Mouse (Mus musculus) B cell, adult (primary cell): Measurements from ENCODE around the gene Pak7. TPM values are rescaled to one million over a fixed set of nuclear protein-coding genes. Genes with fewer than 3 reads are reported as not detected.

Source experiments
- total RNA-seq: library from RNA; stranded (reverse); gene quantifications from 4 replicates; pipeline ENCODE4 v1.2.4, GENCODE M21; 2023; ENCODE audit not compliant: inconsistent age

The Pak7 gene
- total RNA-seq, result not detected in 4 replicates

DNA sequence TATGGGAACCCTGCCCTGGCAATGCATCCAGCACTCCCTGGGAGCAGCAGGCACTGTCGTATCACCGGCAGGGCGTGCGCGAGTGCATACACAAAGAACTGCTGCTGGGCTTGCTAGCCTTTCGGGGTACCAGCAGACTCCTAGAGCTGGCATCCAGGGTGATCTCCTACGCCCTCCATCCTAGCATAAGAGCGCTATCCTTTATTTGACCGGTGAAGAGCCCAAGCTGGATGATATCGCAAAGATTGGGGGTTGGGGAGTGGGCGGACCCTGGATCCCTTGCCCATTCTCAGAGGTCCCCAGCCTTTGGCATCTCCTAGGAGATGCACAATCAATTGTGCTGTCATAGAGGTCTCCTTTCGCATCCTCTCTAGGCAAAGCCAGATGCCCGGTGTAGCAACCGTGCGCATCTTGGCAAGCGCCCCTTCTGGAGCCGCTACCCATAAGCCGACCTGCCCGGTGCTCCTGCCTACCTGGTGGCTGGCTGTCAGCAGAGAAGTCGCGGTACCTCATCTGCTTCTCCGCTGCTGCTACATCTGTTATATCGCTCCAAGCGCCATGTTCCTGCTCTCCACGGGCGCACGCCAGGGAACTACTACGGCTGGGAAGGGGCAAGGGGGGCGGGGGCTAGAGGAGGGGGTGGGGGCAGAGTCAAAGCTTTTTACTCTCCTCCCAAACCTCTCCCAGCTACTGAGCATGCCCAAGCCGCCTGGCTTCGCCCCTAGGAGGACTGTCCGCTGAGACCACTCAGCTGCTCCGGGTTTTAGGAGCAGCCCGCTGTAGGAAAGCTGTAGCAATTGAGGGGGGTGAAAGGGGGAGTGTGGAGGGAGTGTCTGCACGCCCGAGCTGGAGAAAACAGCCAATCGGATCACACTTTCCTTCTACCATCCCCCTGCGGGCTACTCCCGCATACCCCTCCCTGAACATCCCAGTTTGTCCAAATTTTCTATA lies at the start of gene Pak7:
Gene Pak7 (minus strand): TSS at position 787 of the 951 bp plus-strand sequence.

DNA sequence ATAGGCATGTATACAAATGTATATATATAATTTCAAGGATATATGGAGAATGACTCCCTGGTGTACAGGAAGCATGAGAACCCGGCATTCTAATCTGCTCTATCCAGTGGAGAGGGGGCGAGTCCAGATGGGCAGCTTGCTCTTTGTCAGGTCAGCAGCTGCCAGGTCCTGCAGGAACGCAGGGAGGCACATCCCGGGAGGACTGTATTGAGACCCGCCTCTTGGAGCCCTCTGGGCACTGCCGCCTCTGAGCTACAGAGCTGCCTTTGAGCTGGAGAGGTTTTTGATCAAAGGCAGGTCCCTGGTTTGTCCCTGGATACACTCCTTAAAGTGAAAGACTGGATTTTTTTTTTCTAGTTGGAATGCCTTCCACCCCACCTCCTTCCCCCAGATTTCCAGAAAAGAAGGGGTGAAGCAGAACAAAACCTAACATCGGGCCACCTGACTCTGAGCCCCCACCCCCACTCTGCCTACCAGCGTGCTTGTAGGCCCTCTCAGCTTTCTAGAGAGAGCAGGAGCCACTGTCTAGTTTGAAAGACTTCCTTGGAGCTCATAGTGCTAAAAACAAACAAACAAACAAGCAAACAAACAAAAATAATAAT lies 336.0 kb downstream of the Pak7 start, which contains the start of gene Lamp5:
Gene Lamp5 (plus strand): TSS at position 552 of the 602 bp plus-strand sequence.

Other genes starting within 250 kb of the Pak7 start
- gene Ankef1, start 113.9 kb upstream of the Pak7 start, total RNA-seq, result not detected in 4 replicates